Mouse (Mus musculus) kidney, postnatal 4 days (tissue): ENCODE measurements around the gene Trp53i11.

Experiments
- DNase-seq, 2 experiments: peaks; one replicate each; pipeline ENCODE4 v3.0.0; 2021; ENCODE audit warnings: mixed read lengths in 2 of 2

Gene Trp53i11

DNA sequence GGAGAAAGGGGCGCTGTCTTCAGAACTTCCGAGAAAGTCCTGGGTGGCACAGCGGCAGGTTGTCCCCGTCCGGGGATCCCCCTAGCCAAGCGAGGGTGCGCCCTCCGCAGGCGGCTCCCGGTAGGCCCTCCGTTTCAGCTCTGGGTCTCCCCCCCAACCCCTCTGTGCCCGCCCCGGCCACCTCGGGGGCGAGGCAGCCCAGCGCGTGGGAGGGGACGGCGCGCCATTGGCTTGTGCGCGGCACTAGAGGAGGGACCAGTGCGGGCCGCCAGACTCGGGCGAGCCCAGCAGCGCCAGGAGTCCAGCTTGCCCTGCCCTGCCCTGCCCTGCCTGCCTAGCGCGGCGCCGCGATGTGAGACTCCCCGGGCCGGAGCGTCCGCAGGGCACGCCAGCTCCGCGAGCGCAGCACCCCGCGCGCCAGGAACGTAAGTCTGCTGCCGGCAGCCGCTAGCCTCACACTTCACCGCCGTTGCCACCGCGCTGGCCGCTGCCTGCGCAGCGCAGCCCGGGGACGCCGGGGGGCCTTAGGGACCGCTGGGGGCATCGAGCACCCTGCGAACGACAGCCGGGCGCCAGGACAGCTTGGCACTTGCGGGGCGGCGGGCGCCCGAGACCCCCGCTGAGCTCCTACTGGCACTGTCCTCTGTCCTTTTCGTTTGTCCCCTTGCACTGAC, at the start of gene Trp53i11:
Gene Trp53i11, plus strand, starts transcription at position 226 of the 674 bp plus-strand sequence.
- DNase-seq, result peak; percentile 89 to 94

GRCm38 (mm10) chr2:93139476-93139875, 47.9 kb upstream of the Trp53i11 start:
- DNase-seq, result no peak

GRCm38 (mm10) chr2:93141329-93141728, 46.0 kb upstream of the Trp53i11 start:
- no peak for DNase-seq

DNA sequence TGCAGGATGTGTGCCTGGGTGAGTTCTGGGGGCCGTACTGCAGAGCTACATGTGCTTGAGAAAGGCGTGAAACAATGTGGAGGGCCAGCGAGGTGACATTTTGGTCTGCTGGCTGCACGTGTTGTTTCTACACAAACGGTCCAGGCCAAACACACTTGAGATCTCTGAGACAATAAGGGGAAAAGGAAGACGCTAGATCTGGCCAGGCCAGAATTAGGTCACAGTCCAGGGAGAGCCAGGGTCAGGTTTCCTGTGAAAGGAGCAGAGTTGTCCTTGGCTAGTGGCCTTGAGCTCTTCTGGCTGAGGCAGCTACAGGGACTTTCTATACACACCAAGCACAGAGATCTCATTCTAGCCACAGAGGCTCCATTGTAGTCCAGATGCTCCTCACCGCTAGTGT, 44.7 kb upstream of the Trp53i11 start:
- DNase-seq, result peak; percentile 16 to 35

- DNase-seq, result no peak
These were observed 43.2 kb upstream of the Trp53i11 start for GRCm38 (mm10) chr2:93144126-93144525.

GRCm38 (mm10) chr2:93150009-93150408, 37.3 kb upstream of the Trp53i11 start:
- DNase-seq, result no peak

GRCm38 (mm10) chr2:93150673-93151450, 36.5 kb upstream of the Trp53i11 start:
- no peak for DNase-seq

DNA sequence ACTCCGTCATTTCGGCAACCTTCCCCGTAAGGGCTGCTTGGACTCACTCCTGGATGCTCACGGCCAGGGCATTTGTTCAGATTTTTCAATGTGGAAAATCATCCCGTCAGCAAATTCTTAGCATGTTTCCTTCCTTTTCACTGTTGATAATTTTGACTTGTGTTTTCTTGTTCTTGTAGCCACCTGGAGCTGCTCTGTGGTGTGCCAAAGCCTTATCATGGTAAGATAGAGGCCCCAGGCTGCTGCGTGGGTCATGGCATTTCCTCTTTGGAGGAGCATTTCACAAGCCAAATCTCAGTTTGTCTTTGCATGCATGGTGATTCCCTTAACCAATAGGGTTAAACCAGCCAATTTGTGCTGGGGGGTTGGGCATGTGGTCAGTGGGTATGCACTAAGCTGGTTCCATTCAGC, 35.2 kb upstream of the Trp53i11 start:
- DNase-seq, result no peak

- DNase-seq, result no peak
These were observed 34.4 kb upstream of the Trp53i11 start for GRCm38 (mm10) chr2:93152883-93153491.

GRCm38 (mm10) chr2:93153833-93154232, 33.5 kb upstream of the Trp53i11 start:
- no peak for DNase-seq

DNA sequence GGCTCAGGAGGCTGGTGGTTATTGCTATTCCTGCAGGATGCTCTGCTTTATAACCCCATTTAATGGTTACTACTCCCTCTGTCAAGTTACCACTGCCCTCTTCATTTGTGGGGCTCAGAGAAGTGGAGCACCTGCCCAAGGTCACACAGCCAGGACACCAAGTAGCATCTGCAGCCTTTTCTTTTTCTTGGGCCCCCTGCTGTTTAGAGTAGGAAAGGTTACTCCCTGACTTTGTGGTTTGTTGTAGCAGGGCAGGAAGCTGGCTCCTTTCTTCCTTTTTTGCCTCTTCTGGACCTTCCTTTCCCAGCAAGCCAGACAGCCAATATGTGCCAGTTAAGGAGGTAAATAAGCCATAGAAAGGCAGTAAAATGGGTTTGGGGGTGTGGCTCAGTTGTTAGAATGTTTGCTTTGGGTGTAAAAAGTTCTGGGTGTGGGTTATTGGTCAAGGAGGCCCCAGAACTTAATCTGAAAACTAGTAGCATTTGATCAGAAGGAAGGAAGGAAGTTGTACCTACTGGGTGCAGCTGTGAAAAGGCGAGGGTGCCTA, 32.8 kb upstream of the Trp53i11 start:
- no peak for DNase-seq

- no peak for DNase-seq
These were observed 26.8 kb upstream of the Trp53i11 start for GRCm38 (mm10) chr2:93160467-93161035.

DNA sequence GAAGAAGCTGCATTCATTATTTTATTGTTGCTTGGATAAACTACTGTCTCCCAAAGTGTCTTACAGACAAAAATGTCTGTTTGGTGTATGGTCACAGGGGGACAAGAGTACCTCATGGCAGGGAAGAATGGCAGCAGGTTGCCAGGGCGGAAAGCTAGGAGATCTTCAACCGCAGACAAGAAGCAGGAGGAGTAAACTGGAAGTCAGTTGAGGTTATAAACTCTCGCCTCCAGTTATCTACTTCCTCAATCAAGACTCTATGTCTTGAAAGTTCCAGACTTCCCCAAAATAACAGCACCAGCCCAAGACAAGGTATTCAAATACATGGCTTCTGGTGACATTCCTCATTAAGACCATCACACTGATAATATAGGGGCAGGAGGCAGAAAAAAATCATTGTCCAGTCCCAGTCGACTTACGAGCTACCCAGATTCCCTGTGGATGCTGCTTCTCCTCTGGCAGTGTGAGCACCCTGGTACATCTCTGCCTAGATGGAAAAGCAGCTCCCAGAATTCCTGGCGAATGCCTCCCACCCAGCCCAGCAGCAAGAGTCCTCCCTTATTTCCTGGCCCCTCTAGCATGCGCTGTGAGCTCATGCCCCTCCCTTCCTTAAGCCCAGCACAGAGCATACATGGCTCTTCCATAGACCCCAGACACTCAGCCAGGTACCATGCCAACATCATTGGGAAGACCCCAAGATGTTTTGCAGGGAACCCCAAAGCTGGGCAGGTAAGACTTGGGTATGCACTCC, 25.3 kb upstream of the Trp53i11 start:
- DNase-seq, result no peak

DNA sequence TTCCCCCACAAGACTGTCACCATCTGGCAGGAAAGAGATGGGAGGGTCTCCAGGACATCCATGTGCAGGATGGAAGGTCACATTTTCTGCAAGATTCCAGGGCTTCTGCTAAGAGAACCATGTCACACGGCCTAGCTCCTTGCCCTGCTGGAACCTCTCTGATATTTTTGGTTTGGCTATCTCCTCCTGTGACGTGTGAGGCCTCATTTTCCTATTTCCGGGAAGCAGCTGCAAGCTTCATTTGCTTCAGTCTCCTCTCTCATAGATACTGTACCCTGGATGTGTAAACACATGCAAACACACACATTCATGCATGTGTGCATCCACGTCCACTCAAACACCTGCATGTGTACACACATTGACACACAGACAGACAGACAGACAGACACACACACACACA, 24.6 kb upstream of the Trp53i11 start:
- DNase-seq, result no peak

GRCm38 (mm10) chr2:93163317-93163716, 24.0 kb upstream of the Trp53i11 start:
- DNase-seq, result peak; percentile 58 to 69

- DNase-seq, result no peak
These were observed 23.5 kb upstream of the Trp53i11 start for GRCm38 (mm10) chr2:93163750-93164335.

DNA sequence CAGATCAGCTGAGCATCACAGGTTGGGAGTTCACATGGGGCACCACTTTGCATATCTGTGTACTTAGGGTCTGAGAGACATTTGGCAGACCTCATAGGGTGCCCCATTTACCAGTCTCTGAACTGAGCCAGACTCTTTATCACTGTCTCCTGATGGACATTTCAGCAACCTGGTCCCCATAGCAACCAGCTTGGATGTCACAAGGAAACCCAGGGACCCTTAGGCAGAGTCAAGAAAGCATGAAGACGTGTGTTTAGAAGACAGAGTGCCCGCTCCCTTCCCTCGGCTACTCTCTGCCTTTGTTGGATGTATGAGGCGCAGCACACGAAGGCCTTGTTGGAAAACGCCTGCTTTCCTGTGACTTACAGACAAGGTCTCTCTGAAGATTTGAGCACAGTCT, 21.1 kb upstream of the Trp53i11 start:
- DNase-seq, result no peak

DNA sequence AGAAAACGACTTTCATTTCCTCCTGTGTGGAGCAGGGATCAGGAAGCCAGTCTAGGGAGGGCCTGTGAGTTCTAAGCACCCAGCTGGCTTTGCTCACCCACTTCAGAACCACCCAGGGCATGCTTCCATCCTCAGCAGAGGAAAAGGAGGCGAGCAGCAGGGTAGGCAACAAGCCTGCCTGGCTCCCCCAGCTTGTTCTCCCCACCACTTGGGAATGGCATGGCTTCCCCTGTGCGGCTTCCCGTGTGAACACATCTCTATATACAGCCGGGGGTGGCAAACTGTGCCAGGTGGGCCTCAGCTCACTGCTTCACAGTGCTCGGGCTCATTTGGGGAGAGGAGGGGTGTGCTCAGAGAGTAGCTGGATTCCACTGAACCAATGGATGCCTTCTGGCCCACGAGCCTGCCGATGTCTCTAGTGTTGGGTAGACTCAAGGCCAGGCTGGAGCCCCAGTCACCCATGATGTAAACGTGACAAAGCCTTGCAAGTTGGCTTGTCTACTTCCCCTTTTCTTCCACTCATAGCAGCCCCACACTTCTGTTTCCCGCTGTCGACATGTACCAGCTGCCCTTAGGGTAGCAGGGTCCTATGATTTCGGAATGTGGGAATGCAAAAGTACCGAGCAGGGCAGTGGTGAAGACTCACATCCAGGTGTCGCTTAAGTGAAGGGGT, 20.5 kb upstream of the Trp53i11 start:
- DNase-seq, result no peak

DNA sequence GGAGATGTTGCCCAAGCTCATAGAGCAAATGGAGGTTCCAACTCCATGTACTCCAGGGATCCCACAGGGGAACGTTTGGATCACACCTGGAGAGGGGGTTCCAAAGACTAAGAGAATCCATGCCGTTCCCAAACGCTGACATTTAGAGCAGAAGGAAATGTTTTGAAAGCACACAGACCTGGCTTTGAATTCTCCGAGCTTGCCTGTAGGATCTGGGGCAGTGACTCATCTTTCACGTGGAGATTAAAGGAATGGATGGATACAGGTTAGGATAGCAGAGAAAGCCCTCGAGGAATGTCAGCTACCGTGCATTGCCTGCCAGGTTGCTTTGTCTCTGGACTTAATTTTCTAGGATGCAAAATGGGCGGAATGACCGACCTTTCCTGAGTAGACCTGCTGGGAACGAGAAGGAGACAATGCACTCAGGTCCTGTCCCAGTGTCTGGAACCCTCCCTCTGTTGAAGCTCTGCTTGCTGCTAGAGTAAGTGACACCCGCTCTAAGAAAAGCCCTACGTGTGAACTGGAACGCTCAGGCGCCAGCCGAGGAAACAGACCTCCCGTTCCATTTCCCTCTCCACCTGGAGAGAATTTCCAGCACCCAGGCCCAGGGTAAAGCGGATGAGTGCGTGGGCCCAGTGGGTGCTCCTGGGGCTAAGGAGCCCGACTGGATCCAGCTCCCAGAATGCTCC, 17.0 kb upstream of the Trp53i11 start:
- DNase-seq, result no peak

DNA sequence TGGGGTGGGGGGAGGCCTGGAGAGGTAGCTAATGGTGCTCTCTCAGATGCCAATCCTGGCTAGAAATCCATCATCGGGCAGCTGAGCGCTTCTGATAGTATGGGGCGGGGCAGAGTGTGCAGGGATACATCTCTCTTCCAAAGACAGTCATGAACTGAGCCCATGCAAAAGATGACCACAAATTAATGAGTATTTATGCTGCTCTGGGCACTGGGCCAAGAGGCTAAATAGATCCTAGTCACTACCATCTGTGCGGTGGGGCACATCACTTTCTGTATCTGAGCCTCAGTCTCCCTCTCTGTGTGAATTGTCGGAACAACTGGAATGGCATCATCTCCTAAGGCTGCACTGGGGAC, 16.5 kb upstream of the Trp53i11 start:
- no peak for DNase-seq

DNA sequence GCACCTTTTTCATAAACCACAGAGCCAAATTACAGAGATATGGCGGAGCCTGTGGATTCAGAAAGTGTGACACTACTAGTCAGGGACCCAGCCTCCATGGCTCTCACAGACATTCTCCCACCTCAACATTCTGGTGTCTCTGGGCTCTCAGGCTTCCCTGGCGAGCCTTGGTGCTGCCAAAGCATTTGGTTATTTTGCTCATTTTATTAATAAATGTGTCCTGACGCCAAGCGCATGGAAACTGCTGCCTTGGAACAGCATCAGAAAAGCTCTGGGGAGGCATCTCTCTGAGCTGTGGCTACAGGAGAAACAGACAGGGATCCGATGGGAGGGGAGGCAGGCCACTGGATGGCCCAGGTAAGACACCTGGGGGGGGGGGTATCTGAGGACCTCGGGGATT, 15.4 kb upstream of the Trp53i11 start:
- no peak for DNase-seq
